In genomic region chr6:41775721-41776120, GRCm38 (mm10) we compare ENCODE assay signal across 17 mouse cellular contexts. TPM values are rescaled to one million over a fixed set of nuclear protein-coding genes. Genes with fewer than 3 reads are reported as not detected.
DNase-seq lines count a peak whose midpoint lies in the region; ATAC-seq lines count a peak whose summit lies in the region.
"Had no signal": no experiment of that assay in that cellular context is flagged by ENCODE, and none has a peak within 500 bp of the region (broad histone marks: within the 10 kb centered on the region; RNA-seq: fewer than 3 reads in every experiment).

No protein-coding gene starts in this region.

- H3K4me3 ChIP-seq in forebrain, embryonic 13.5 days, result no peak overlapping the region
- no peak overlapping the region for H3K4me3 ChIP-seq in forebrain, embryonic 10.5 days
- H3K4me3 ChIP-seq: embryonic facial prominence, embryonic 10.5 days; limb, embryonic 15.5 days; megakaryocyte, embryonic 14.5 days; myocyte had no signal

- H3K27me3 ChIP-seq in forebrain, embryonic 13.5 days, result no peaks in the 10 kb centered on the region
- H3K27me3 ChIP-seq in forebrain, embryonic 10.5 days (ENCODE audit: poor library complexity, severe bottlenecking), result no peaks in the 10 kb centered on the region
- H3K27me3 ChIP-seq: limb, embryonic 15.5 days; megakaryocyte, embryonic 14.5 days had no signal

- DNase-seq in forebrain, embryonic 10.5 days (ENCODE audit: extremely low spot score, low spot score), result no peak
- DNase-seq in layer of hippocampus, postnatal 36 days, result peak; percentile 27 to 29
- DNase-seq in right cerebral cortex, adult 2 months (ENCODE audit: low spot score in 2 of 2), result peak; percentile 64 to 68
- DNase-seq in urinary bladder, postnatal 14 days (ENCODE audit: low spot score), result no peak
- DNase-seq in heart, postnatal 25 days (ENCODE audit: low spot score), result no peak
- DNase-seq in testis, postnatal 10 days (ENCODE audit: low spot score), result no peak
- DNase-seq: adrenal gland, postnatal 14 days; cerebellum, adult 2 months; heart, postnatal 4 days; kidney, postnatal 14 days; lung, adult 2 months had no signal

- no peak overlapping the region for H3K9ac ChIP-seq in forebrain, embryonic 13.5 days
- H3K9ac ChIP-seq: limb, embryonic 15.5 days had no signal

- H3K36me3 ChIP-seq in forebrain, embryonic 13.5 days (ENCODE audit: poor library complexity, severe bottlenecking), result no peaks in the 10 kb centered on the region
- no peaks in the 10 kb centered on the region for H3K36me3 ChIP-seq in forebrain, embryonic 10.5 days (replicated peaks)
- H3K36me3 ChIP-seq: embryonic facial prominence, embryonic 10.5 days; limb, embryonic 15.5 days had no signal

- intact Hi-C loops in heart, postnatal 25 days (cut with DNase I), result no loop called here

- H3K27ac ChIP-seq in forebrain, embryonic 13.5 days, result no peak overlapping the region
- no peak overlapping the region for H3K27ac ChIP-seq in forebrain, embryonic 10.5 days
- H3K27ac ChIP-seq: embryonic facial prominence, embryonic 10.5 days; limb, embryonic 15.5 days had no signal

- WGBS in forebrain, embryonic 13.5 days, result 82% methylated on average over 6 of the region's 6 CpGs
- 87% methylated on average over 6 of the region's 6 CpGs for whole genome bisulfite sequencing in forebrain, embryonic 10.5 days

- no peaks in the 10 kb centered on the region for H3K9me3 ChIP-seq in forebrain, embryonic 13.5 days (replicated peaks)
- no peaks in the 10 kb centered on the region for H3K9me3 ChIP-seq in forebrain, embryonic 10.5 days
- H3K9me3 ChIP-seq: embryonic facial prominence, embryonic 10.5 days; limb, embryonic 15.5 days; megakaryocyte, embryonic 14.5 days had no signal

- H3K4me1 ChIP-seq in forebrain, embryonic 13.5 days, result no peaks in the 10 kb centered on the region
- H3K4me1 ChIP-seq in forebrain, embryonic 10.5 days, result no peaks in the 10 kb centered on the region
- H3K4me1 ChIP-seq: embryonic facial prominence, embryonic 10.5 days; limb, embryonic 15.5 days; megakaryocyte, embryonic 14.5 days had no signal

- ATAC-seq in forebrain, embryonic 13.5 days, result peak; percentile 83; the same call in 1 of the 2 replicates
- peak; percentile 97 for ATAC-seq in frontal cortex, adult (ENCODE audit: low TSS enrichment)

- no peak overlapping the region for H3K4me2 ChIP-seq in forebrain, embryonic 13.5 days
- H3K4me2 ChIP-seq: limb, embryonic 15.5 days had no signal

RNA-seq across cellular contexts. Expression of gene Olfr459, which starts 0.7 kb away (rescaled TPM):
- not detected in 2 replicates for polyA plus RNA-seq in forebrain, embryonic 13.5 days (2015; fragmentation: Nextera tagmentation; extraction: Ambion mirVana)
- polyA plus RNA-seq in forebrain, embryonic 10.5 days (2016; fragmentation: Nextera tagmentation; extraction: Ambion mirVana), result not detected in 2 replicates
- total RNA-seq in layer of hippocampus, postnatal 36 days (2021), result not detected
- total RNA-seq in heart, postnatal 25 days (2021), result not detected
- total RNA-seq: adrenal gland, postnatal 14 days; heart, postnatal 4 days had no signal
- polyA plus RNA-seq: cerebellum, adult 2 months; embryonic facial prominence, embryonic 10.5 days; limb, embryonic 15.5 days; lung, adult 2 months; myocyte had no signal

Comparison
In these comparisons a context has a peak if more than half of its experiments do, and no peak if none do; other contexts are left out.
1. DNase-seq: peak in layer of hippocampus, postnatal 36 days (2 of 2) and right cerebral cortex, adult 2 months (2 of 2); none in forebrain, embryonic 10.5 days (single experiment), urinary bladder, postnatal 14 days (single experiment), heart, postnatal 25 days (single experiment) and testis, postnatal 10 days (single experiment).